Mouse (Mus musculus) kidney, postnatal 0 days (tissue): Measurements from ENCODE around the gene Bank1. TPM values are rescaled to one million over a fixed set of nuclear protein-coding genes. Genes with fewer than 3 reads are reported as not detected.

Experiments
- ATAC-seq: fragments of 200-750 bp; cut with Nextera tagmentation; replicated peaks from 2 replicates; pipeline ENCODE4 v1.8.0; 2017; ENCODE audit warnings: low read depth, moderate number of reproducible peaks, moderate TSS enrichment, moderate library complexity; ENCODE audit not compliant: low FRiP score
- DNase-seq: peaks from one replicate; pipeline ENCODE4 v3.0.0-alpha.2; 2016; ENCODE audit warnings: low spot score
- H3K27ac ChIP-seq: fragments of 300-500 bp; sonication (generic); 2 replicates; pipeline ENCODE4 v1.5.1; 2014; ENCODE audit warnings: mild to moderate bottlenecking
- H3K27me3 ChIP-seq: fragments of 300-500 bp; sonication (generic); 2 replicates; pipeline ENCODE4 v1.6.1; 2014; ENCODE audit warnings: low read length, mixed read lengths; ENCODE audit not compliant: insufficient read depth
- H3K36me3 ChIP-seq: fragments of 300-500 bp; sonication (generic); 2 replicates; pipeline ENCODE4 v1.6.1; 2014; ENCODE audit warnings: low read length, mixed read lengths; ENCODE audit not compliant: insufficient read depth
- H3K4me1 ChIP-seq: fragments of 300-500 bp; sonication (generic); replicated peaks from 2 replicates; pipeline ENCODE4 v1.6.1; 2014; ENCODE audit warnings: antibody characterized with exemption, low read length, mixed read lengths; ENCODE audit not compliant: insufficient read depth
- H3K4me2 ChIP-seq: fragments of 300-500 bp; sonication (generic); 2 replicates; pipeline ENCODE4 v1.6.1; 2014; ENCODE audit warnings: mild to moderate bottlenecking, low read length, moderate library complexity, mixed read lengths
- H3K4me3 ChIP-seq: fragments of 300-500 bp; sonication (generic); replicated peaks from 2 replicates; pipeline ENCODE4 v1.5.1; 2014; ENCODE audit warnings: low read depth, low read length
- H3K9ac ChIP-seq: fragments of 300-500 bp; sonication (generic); 2 replicates; pipeline ENCODE4 v1.6.1; 2014; ENCODE audit warnings: low read depth, low read length
- H3K9me3 ChIP-seq: fragments of 300-500 bp; sonication (generic); replicated peaks from 2 replicates; pipeline ENCODE4 v1.6.1; 2016; ENCODE audit warnings: low read length, inconsistent platforms, mixed read lengths
- CTCF ChIP-seq: IDR thresholded peaks from 2 replicates; pipeline ENCODE4 v1.5.1; 2016; ENCODE audit warnings: antibody characterized with exemption, low read depth, mild to moderate bottlenecking, moderate library complexity
- WGBS: fragments of 180-500 bp; shearing (Covaris S2); extraction: QIAGEN DNeasy Blood & Tissue Kit; methylation state at CpG from one replicate; pipeline ENCODE4 v1.1.7; 2014; 5-methylcytosine and 5-hydroxymethylcytosine counted together
- polyA plus RNA-seq: library from polyadenylated mRNA; unstranded; fragments of >200 nt; fragmentation: Nextera tagmentation; extraction: Ambion mirVana; gene quantifications from 2 replicates; pipeline ENCODE4 v1.2.1, GENCODE M21; 2015

Bank1 gene
- polyA plus RNA-seq, 1 experiment from 2014 or later, result 0.75 TPM

DNA sequence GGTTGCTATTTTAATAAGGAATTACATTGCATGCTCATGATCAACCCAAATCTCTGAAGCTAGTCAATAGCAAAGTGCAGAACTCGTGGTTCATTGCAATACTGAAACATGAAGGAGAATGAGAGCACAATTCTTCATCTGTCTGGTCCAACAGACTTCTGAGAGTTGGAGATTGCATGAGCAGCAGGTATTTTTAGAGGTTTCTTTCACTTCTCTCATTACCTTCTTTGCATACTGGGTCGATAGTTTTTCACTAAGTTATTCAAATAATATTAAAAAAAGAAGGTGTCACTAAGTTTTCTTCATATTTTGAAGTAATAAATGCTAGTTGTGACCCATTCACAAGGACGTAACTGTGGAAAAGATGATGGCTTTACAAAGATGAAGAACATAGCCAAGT lies 87.1 kb downstream of the Bank1 start:
- H3K4me3 ChIP-seq, result no peak overlapping the region
- no peak for ATAC-seq
- no peaks in the 10 kb centered on the region for H3K4me1 ChIP-seq
- TF ChIP-seq CTCF, result no peak
- no peak overlapping the region for H3K9ac ChIP-seq
- WGBS, result 80% methylated on average over 3 of the region's 3 CpGs
- no peaks in the 10 kb centered on the region for H3K9me3 ChIP-seq
- no peaks in the 10 kb centered on the region for H3K27me3 ChIP-seq
- no peaks in the 10 kb centered on the region for H3K36me3 ChIP-seq
- H3K4me2 ChIP-seq, result no peak overlapping the region
- no peak for DNase-seq
- H3K27ac ChIP-seq, result no peak overlapping the region

DNA sequence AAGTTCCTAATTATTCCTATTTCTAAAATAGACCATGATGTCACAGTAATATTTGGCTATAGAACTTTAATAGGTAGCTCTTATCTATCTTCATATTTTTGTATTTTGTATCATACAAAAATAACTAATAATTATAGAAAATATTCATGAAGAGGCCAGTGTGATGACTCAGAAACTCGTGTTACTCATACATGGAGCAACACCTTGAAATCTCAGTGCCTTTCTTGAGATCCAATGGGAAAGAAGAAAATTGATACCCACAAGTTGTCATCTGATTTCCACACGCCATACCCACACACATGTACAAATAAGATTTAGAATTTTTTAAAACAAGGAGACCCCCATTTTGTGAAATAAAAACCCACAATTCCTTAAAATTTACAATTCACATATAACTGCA lies 92.4 kb downstream of the Bank1 start:
- H3K27me3 ChIP-seq, result no peaks in the 10 kb centered on the region
- no peaks in the 10 kb centered on the region for H3K4me1 ChIP-seq
- H3K27ac ChIP-seq, result no peak overlapping the region
- H3K36me3 ChIP-seq, result no peaks in the 10 kb centered on the region
- TF ChIP-seq CTCF, result no peak
- H3K9me3 ChIP-seq, result no peaks in the 10 kb centered on the region
- ATAC-seq, result no peak
- H3K4me2 ChIP-seq, result no peak overlapping the region
- H3K4me3 ChIP-seq, result no peak overlapping the region
- 70% methylated on average over 2 of the region's 2 CpGs for WGBS
- DNase-seq, result no peak
- no peak overlapping the region for H3K9ac ChIP-seq

DNA sequence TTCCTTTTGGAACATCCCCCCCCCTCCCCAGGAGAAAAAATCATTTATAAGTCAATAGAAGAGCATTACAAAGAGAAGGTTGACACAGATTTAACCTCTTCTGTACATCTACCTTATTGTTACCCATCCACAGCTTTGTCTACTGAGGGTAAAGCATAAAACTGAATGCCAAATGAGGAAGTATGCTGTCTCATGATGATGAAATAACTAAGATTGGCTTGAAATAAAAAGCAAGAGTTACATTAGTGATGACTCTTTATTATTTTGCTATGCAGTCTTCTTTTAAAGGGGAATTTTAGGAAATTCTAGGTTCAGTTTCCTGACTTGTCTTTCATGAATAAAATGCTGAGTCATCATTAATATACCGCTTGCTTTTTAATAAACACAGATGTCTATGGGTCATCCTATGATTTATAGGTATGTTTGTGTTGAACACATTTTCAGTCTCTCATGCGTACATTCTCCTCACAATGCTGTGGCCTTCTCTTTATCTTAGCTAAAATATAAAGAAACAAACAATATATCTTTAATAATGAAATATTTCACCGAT lies 95.2 kb downstream of the Bank1 start:
- Histone ChIP-seq H3K27me3 (no peaks in the 10 kb centered on the region), H3K4me3 (no peak overlapping the region), H3K4me2 (no peak overlapping the region), H3K9ac (no peak overlapping the region), H3K4me1 (no peaks in the 10 kb centered on the region), H3K36me3 (no peaks in the 10 kb centered on the region), H3K9me3 (no peaks in the 10 kb centered on the region), H3K27ac (no peak overlapping the region)
- ATAC-seq, result no peak
- WGBS, result 86% methylated on average over 3 of the region's 3 CpGs
- DNase-seq, result no peak
- TF ChIP-seq CTCF, result no peak

DNA sequence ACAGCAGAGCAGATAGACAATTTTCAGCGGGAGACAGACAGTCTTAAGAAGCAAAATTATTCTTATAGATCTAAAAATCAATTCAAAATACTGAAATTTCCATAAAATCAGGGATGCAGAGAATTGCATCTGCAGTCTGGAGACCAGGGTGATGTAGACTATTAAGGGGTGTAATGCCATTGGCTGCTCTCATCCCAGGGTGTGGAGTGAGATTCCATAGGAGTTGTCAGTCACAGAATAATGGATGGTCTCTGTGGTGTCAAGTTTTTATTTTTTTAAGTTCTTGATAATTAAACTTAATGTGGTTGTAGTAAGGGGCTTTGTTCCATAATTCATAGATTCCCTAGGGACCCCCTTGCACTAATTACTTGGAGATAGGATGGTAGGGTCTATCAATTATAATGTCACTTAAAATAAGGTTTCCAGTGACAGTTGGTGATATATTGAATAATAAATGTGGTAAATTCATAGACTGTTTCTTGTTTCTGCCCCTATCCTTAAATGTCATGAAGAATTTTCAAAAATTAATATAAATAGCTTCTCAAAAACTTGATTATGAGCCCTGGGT lies 136.1 kb downstream of the Bank1 start:
- no peak for DNase-seq
- H3K9me3 ChIP-seq, result no peaks in the 10 kb centered on the region
- H3K4me1 ChIP-seq, result no peaks in the 10 kb centered on the region
- H3K9ac ChIP-seq, result no peak overlapping the region
- H3K27ac ChIP-seq, result no peak overlapping the region
- H3K36me3 ChIP-seq, result no peaks in the 10 kb centered on the region
- ATAC-seq, result no peak
- no peak overlapping the region for H3K4me3 ChIP-seq
- no peak overlapping the region for H3K4me2 ChIP-seq
- TF ChIP-seq CTCF, result no peak
- no peaks in the 10 kb centered on the region for H3K27me3 ChIP-seq
- WGBS, result 79% methylated on average over 1 of the region's 1 CpGs

DNA sequence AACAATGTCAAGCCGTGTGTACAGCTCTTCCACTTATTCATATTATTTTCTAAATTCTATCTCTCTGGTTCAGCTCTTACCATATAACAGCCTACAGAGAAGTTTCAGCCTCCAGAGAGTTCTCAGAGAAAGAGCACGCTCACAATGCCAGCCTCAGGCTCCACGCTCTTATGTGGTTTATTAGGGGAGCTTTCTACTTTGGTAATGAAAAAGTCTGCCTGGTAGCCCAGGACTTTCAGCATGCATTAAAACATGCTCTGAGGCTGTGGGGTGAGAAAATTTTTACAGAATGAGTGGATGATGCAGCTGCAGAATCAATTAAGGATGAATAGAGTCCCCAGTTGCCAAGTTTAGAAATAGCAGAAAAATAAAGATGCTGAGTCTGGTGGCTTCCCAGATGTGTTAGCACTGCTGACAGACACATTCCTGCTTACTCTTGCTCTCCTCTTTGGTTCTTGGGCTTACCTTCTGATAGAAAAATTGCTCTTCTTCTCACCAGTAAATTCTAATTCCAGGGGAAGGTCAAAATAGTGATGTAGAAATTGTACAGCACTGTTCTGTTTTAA lies 139.2 kb downstream of the Bank1 start:
- DNase-seq (no peak), ATAC-seq (no peak)
- no peaks in the 10 kb centered on the region for H3K4me1 ChIP-seq
- no peaks in the 10 kb centered on the region for H3K27me3 ChIP-seq
- no peak overlapping the region for H3K27ac ChIP-seq
- H3K4me3 ChIP-seq, result no peak overlapping the region
- no peaks in the 10 kb centered on the region for H3K36me3 ChIP-seq
- no peak overlapping the region for H3K4me2 ChIP-seq
- no peaks in the 10 kb centered on the region for H3K9me3 ChIP-seq
- no peak for TF ChIP-seq CTCF
- no peak overlapping the region for H3K9ac ChIP-seq
- 84% methylated on average over 3 of the region's 3 CpGs for WGBS

DNA sequence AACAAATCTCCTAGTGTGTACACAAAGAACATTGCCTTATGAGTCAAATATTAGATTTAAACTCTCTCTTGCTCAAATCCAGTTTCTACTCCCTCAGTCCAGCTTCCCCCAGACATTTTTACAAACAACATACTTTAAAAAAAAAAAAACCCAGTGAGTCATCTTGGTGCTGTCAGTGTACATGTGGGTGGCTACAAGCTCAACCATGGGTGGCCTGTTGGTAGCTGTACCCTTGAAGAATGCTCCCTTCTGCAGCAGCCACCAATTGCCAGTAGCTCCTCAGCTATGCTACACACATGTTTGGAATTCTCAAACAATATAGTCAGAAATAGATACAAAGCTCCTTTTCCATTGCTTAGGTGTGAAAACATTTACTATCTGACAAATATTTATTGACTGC lies 154.2 kb downstream of the Bank1 start:
- H3K36me3 ChIP-seq, result no peaks in the 10 kb centered on the region
- ATAC-seq, result no peak
- H3K27me3 ChIP-seq, result no peaks in the 10 kb centered on the region
- H3K4me2 ChIP-seq, result no peak overlapping the region
- no peak overlapping the region for H3K4me3 ChIP-seq
- no peaks in the 10 kb centered on the region for H3K4me1 ChIP-seq
- H3K27ac ChIP-seq, result no peak overlapping the region
- DNase-seq, result no peak
- no peak for TF ChIP-seq CTCF
- H3K9me3 ChIP-seq, result no peaks in the 10 kb centered on the region
- H3K9ac ChIP-seq, result no peak overlapping the region

DNA sequence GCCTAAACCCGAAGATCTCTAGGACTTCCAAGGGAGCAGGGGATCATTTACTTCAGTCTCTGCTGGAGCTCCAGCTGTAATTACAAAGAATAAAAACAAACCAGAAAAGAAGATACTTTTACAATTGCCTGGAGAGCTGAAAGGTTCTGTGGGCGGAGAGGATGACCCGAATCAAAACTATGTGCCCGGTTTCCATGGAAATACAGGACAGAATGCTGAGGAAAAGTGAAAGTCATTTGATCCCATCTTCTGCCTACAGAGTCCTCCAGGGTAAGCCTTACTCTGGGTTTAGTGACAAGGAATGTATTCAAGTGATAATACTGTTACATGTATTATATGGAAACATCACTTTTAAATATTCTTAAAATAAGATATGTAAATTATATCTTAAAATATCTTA lies 157.8 kb downstream of the Bank1 start:
- peak; percentile 65 for DNase-seq

More for the DNA sequence above, 157.8 kb downstream of the Bank1 start:
- Histone ChIP-seq H3K27me3 (no peaks in the 10 kb centered on the region), H3K4me3 (no peak overlapping the region), H3K9ac (no peak overlapping the region), H3K27ac (no peak overlapping the region), H3K9me3 (no peaks in the 10 kb centered on the region), H3K4me2 (no peak overlapping the region), H3K36me3 (no peaks in the 10 kb centered on the region), H3K4me1 (no peaks in the 10 kb centered on the region)
- WGBS, result 38% methylated on average over 4 of the region's 4 CpGs
- no peak for ATAC-seq
- TF ChIP-seq CTCF, result no peak
